Mouse (Mus musculus) left cerebral cortex, postnatal 10 days (tissue): ENCODE results near the gene Zfhx3. TPM values are rescaled to one million over a fixed set of nuclear protein-coding genes. Genes with fewer than 3 reads are reported as not detected.

Experiments used
- DNase-seq, 2 experiments: peaks; one replicate each; pipeline ENCODE4 v3.0.0; 2021 to 2022; ENCODE audit warnings: low spot score in 2 of 2, mixed read lengths in 1 of 2; ENCODE audit errors: extremely low spot score in 1 of 2
- intact Hi-C: fragments of 180-260 bp; cut with DNase I; formaldehyde crosslinking; loops from one replicate; pipeline ENCODE4 v1.15.1; 2025
- total RNA-seq, 2 experiments: library from RNA; stranded (reverse); gene quantifications; 2 replicates each; pipeline ENCODE4 v1.2.3; 2021

Zfhx3 gene
- total RNA-seq, 2 experiments from 2014 or later: 3.9 to 4.4 TPM

DNA sequence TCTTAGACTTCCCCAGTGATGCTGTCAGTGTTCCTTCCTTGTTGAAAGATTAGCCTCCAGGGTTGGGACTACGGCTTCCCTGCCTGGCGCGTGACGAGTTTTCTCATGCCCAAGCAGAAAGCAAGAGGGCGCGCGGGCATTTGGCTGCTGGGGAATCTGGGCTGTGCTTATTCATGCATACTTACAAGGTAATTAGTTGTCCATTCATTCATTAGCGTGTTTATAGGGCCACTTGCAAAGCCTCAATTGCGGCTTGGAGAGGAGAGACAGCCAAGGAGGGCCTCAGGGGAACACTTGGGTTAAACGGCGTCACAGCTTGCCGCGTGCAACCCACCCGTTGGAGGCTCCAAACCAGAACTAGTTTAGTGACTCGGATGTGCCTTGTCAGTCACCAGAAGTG, 44.2 kb downstream of the Zfhx3 start:
- peak; percentile 32 to 41 for DNase-seq
- intact Hi-C loops: no loop called here

DNA sequence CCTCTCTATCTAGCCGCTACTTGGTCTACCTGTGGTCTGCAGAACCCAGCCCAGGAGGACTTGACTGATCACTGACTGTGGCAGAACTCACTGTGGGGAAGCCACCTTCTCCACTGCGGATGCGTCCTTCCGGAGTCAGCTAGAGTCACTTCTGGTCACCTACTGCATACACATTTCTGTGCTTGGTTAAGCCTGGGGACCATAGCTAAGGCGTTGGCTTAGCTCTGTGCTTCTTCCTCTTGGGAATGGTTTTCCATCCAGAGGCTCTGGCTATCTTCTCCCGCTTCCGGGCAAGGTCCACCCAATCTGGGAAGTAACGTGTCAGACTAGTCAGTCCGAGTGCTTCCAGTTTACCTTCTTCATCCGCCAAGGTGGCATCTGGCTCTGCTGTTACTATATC, 56.4 kb downstream of the Zfhx3 start:
- intact Hi-C loops: no loop called here
- DNase-seq: no peak

DNA sequence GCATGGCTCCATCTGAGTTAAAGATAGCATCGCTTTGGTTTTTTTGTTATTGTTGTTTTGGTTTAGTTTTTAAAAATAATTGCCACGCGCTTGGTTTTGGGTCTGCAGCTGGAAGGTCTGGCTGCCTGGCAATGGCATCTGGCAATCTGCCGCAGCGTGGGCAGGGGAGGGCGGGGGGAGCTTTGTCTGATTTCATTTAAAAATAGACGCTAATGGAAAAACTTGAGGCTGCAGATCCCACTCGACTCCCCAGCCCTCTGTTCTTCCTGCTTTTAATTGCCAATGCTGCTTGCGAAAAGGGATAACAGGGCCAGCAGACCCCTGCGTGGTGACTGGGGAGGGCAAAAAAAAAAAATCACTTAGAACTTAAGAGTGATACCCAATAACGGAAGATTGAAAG, 69.1 kb downstream of the Zfhx3 start:
- DNase-seq: peak in 1 of 2 experiments; percentile 22
- intact Hi-C loops: no loop called here

DNA sequence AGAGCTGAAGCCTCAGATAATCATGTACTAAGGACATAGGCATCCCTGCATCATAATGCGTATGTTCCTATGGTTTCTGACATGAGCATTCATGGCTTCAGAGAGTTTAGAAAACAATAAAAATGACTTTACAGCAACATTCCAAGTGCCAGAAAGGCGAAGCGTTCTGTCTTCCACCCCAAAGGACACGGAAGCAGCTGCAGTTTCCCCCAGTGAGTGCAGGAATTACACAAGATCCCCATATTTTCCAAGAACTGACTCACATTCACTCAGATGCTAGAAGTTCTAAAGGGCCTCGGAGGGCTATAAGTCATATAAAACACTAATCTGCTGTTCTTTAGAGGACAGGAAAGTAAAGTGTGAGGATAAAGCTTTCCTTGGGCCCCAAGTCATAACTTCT, 75.3 kb downstream of the Zfhx3 start:
- intact Hi-C loops: no loop called here

DNA sequence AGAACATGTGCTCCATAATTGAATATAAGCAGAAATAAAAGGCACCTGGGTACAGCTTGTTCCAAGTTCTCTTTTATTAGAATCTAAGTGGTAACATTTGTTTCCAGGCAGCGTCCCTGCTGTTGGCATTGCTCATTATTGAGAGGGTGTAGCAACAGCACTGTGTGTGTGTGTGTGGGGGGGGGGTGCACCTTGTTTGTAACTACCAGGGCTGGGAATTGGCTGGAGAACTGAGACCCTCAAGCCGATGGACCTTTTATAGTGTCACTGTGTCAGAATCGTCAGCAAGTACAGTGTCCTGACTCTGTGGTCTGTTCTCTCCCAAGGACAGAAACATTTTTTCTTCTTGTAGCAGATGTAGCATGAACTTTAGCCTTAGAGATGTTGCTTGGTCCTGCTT, 77.2 kb downstream of the Zfhx3 start:
- intact Hi-C loops: no loop called here
- no peak for DNase-seq

More for the DNA sequence above, 75.3 kb downstream of the Zfhx3 start:
- no peak for DNase-seq

DNA sequence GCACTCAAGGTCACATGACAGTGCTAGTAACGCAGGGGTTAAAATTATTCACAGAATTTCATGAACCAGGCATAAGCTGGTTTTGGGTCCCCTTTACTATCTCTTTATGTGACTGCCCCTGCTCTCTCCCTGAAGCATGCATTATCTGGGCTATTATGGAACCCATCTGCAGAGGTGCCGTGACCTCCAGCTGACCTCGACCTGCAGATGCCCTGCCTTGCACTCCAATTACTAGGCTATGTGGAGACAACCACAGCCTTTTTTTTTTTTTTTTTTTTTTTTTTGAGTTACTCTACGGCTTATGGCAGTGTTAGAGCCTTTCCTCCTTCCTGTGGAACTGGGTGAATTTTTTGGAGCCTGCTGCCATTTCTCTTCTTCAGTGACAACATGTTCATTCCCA, 80.0 kb downstream of the Zfhx3 start:
- no peak for DNase-seq
- intact Hi-C loops: no loop called here

DNA sequence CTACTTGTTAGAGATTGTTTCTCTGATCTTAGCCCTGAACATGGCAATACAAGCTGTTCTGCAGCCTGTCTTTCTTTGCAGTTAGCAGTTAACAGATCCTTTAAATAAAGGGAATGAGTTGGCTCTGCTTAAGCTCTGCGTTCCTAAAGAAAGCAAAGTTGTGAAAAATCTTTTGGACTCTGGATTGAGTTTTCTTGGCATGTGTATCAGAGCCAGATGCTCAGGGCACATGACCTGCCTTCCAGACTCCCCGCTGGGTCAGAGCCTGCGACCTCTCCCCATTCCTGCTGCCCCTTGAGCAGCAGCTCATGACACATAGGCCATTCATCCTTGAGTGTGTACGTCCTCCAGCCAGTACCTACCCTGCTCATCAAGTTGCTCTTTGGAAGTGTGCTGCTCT, 81.9 kb downstream of the Zfhx3 start:
- peak; percentile 5 to 27 for DNase-seq
- intact Hi-C loops: no loop called here

DNA sequence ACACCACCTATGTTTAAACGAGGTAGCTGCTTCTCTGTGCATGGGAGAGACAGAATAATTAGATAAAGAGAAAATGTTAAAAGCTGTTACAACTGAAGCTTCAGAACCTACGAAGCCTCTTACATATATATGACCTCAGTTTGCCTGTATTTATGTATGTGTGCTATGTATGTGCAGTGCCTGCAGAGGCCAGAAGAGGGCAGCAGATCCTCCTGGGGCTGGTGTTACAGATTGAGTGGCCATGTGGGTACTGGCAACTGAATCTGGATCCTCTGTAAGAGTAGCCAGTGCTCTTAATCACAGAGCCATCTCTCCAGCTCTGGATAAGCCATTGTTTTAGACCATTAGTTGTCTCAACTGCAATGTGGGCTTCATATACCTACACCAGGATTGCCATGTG, 82.8 kb downstream of the Zfhx3 start:
- intact Hi-C loops: no loop called here

DNA sequence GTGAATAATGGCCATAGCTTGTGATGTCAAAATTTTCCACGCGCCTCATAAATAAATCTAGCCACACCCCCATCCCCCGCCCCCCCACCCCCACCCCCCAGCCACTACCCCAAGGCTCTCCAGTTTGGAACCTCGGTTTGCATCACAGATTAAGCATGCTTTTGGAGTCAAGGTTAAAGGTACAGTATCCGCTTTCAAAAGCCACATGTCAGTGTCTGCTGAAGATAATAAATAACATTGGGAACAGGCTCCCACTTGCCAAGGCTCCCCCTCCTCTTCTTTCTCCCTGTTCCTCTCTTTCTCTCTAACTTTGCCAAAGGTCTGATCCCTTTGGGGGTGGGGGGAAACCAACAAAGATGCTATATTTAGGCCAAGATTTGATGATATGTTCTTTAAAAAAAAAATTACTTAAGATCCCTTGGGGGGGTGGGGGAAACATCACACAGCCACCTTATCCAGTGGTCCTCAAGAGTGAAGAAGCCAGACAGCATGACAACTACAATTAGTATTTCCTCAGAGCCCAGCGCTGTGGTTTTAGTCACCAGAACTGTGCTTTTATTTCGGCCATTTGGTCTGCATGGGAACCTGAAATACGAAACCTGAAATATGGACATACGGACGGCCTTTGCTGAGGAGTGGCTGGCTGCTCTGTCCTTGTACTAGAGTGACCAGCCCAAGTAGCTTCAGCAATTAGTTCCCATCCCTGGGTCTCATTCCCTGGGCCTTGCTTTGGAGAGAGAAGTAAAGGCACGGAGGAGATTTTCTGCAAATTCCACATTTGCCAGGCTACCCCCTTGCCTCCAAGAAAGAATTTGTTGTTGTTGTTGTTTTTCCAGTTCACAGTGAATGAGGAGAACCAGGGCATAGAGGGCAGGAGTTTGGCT, 84.4 kb downstream of the Zfhx3 start:
- DNase-seq: no peak

More for the DNA sequence above, 82.8 kb downstream of the Zfhx3 start:
- no peak for DNase-seq

DNA sequence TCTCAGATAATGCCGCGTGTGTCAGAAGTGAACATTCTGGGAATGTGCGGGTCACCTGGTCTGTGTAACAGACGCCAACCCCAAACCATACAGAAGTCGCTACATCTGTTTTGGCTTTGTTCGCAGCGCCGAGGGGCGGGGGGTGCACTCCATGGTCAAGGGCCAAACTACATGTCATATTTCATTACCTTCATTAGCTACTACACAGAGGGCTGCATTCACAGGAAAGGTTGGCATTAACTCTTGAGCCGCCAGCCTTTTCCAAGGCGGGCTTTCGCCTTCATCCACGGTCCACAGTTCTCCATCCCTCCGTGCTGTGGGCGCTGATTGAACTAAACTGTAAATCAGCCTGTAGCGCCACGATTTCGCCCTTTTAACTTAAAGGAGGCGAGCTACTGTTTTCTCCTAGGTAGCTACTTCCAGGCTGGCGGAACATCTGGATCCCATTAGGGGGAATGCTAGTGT, 85.1 kb downstream of the Zfhx3 start:
- intact Hi-C loops: no loop called here
- DNase-seq: peak in 1 of 2 experiments; percentile 17

More for the DNA sequence above, 84.4 kb downstream of the Zfhx3 start:
- intact Hi-C loops: no loop called here

DNA sequence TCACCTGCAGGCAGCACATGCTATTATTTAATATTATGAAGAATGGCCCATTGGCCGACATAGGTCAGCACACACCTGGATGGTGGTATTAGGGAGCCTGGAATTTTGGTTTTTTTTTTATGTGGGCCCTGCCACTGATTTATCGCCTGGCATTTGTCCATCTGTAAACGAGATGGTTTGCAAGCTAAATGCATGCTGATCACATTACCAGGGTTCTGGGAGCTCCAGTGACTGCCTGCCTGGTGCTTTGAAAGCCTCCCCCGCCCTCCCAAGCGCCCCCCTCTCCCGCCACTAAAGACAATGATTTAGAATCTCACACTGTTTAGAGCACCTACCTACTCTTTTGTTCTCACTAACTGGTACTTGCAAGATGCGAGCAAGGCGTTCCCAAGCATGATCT, 86.0 kb downstream of the Zfhx3 start:
- intact Hi-C loops: no loop called here

DNA sequence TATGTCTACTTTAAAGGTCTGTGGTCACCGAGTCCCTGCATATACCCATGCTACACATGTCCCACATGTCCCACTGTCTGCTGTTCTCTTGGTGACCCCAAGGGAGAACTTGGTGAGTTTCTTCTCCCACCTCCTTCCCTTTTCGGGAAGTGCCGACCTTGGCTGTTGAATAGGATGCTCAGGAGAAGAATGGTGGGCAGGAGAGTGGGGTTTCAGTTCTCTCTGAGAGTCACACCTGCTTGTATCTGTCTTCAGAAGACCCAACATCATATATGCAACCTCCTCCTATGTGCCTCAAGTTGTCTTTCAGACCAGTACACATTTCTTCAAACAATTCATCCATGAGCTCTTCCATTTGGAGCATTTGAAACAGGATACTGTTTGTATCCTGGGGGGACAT, 88.7 kb downstream of the Zfhx3 start:
- DNase-seq: no peak
- intact Hi-C loops: no loop called here

More for the DNA sequence above, 86.0 kb downstream of the Zfhx3 start:
- no peak for DNase-seq

DNA sequence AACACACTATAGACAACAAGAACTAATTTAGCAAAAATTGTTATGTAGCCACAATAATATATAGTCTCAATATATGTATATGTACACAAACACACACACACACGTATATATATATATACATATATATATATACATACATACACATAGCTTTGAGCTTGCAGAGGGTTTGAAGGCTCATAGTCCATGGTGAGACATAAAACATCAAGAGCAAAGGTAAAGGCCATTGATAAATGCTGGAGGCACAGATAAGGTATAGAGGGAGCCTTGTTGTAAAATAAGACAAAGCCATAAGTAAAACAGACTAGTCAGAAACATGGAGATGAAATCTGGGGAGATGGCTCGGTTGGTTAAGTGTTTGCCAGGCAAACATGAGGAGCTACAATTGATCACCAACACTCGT, 91.6 kb downstream of the Zfhx3 start:
- intact Hi-C loops: no loop called here
- DNase-seq: no peak

DNA sequence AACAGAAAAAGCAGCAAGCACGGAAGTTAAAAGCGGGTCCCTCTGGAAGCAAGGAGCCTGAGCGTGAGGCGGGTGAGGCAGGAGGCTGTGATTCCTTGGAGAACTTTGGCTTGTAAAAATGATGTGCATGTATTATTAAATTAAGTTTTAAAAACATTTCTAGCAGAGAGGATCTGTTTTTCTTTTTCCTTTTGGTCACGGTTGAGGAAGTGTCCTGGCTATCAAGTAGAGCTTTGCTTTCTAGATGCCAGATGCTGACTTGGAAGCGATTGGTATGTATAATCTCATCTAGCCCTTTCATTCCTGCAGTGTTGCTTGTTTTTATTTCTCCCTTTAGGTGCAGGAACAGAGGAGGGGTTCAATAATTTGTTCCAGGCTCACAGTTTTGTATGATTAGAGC, 92.3 kb downstream of the Zfhx3 start:
- no peak for DNase-seq
- intact Hi-C loops: no loop called here

DNA sequence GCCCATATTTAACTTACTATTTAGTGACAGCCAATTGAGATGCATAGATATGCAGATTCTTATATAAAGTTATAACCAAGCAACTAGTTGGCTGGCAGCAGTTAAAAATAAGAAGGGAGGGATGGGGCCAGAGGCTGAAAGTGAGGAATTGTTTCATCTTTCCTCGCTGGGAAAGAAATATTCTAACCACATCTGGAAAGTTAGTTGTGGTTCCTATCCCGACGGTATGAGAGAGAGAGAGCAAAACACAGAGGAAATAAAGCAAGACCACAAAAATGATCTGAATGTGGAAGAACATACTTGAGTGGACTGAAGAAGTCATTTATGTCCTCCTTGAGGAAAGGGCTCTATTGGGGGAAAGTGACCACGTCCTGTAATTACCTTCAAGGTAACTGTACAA, 101.2 kb downstream of the Zfhx3 start:
- DNase-seq: no peak
- intact Hi-C loops: no loop called here

DNA sequence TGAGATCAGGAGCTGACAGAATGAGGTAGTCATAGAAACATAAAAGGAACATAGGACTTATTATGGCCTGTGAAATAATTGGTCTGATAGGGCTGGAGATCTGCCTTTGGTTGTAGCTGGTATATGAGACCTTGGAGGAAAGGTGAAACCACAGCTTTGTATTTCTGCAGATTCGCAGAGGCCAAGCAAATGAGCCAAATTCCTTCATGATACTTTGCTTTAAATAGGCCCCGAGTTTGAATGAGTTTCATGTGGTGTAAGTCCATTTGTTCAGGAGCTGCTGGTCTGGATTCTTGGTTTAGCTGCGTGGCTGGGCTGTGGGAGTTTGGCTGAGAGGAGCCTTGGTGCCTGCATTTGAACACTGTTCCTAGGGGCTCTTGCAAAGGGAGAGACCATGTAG, 101.7 kb downstream of the Zfhx3 start:
- DNase-seq: no peak
- intact Hi-C loops: no loop called here

DNA sequence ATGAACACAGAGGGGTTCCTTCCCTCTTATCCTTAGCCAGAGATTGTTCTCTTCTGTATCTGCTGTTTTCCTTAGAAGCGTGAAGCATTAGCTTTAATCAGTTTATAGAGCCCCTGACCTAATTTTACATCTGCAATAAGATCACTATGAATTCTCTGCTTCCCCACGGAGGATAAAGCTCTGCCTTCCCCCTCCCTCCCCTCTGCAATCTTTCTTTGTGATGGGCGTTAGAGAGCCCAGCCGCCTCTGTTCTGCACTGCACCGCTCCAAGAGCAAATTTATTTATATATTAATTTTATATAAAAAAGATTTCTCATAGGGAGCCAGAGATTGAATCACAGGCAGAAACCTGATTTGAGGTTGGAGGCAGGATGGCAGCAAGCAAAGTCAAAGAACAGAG, 113.8 kb downstream of the Zfhx3 start:
- intact Hi-C loops: no loop called here
- DNase-seq: no peak

DNA sequence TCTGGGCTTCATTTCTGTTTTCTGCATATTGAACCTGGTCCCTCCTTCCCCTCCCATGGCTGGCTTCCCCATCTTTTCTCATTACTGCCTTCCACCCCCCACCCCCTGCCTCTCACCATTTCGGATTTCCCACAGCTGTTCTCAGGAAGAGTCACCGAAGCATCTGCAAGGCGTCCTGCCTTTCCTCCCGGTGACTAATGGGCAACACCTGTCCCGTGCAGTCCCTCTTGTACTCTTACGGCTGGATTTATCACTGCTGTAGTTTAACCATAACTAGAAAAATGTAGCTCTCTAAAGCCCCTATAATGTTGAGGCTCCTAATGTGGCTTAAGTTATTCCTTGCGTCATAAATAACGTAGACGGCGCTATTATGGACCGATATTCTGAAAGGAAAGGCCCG, 119.5 kb downstream of the Zfhx3 start:
- intact Hi-C loops: no loop called here
- DNase-seq: no peak

DNA sequence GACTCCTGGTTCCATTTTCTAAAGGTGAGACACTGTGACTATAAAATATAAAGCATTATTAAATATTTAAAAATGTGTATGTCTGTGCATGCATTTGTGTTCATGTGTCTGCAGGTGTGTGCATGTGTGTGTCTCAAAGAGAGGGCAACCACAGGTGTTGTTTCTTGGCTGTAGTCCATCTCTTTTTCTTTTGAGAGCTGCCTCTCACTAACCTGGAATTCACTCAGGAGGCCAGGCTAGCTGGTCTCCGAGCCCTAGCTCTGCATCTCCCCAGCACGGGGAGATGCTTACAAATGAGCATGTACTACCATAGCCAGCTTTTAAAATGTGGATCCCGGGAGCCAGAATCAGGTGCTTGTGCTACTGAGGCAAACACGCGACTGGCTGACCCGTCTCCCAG, 124.7 kb downstream of the Zfhx3 start:
- no peak for DNase-seq
- intact Hi-C loops: no loop called here

DNA sequence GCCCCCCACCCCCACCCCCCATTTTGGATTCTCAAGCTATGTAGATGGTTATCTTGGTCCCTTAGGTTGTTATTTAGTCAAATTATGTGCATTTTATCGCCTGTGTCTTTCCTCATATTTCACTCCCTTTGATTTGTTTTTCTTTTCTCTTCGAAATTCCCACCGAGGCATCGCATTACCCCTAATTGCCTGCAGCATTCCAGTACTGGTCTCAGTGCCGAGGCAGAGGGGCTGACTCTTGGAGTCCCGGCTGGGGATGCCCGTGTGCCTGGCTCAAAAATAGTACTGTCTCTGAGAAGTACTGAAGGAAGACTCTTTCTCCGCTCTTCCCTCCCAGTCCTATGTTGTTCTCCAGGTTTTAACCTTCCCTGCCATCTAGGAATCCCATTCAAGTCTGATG, 125.8 kb downstream of the Zfhx3 start:
- intact Hi-C loops: no loop called here
- DNase-seq: no peak

DNA sequence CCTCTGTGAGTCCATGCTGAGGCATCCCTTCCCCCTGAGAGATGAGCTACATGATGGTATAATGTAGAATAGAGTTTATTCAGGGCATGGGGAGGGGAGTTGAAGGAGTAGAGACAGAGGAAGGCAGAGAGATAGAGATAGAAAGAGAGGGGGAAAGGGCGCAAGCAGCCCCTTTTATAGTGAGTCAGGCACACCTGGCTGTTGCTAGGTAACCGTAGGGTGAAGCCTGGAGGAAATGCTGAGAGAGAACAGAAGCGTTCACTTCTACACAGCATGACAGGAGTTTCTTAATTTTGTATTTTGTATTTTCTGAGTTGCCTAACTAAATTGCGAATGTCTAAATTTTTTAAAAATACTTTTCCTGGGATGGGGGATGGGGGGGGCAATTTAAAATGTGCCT, 128.0 kb downstream of the Zfhx3 start:
- intact Hi-C loops: no loop called here
- no peak for DNase-seq
